Mouse (Mus musculus): ENCODE measurements around the gene Usp12.

DNA sequence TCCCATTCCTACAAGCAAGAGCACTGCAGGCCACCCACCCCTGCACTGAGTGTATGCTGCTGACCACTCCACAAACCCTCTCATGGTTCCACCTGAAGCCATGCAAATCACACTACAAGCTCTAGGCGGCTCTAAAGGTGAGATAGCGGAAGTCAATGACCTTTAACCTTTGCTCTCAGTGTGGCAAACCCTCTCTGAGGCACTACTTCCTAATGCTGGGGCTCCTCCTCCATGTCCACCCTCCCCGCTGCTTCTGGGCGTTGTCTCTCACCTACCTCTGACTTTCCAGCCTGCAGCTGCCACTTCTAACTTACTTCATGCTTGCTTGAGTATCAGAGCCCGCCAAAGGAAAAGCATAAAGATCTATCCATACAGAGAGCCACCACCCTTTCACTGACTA, 37.5 kb downstream of the Usp12 start:
- TF ChIP-seq CTCF (IDR thresholded peaks at IDR 0.05; ENCODE audit: low read depth) (no peak), EP300 (optimal IDR thresholded peaks at IDR 0.05) (no peak)

Data from stomach, postnatal 0 days (tissue).